Mouse (Mus musculus) adipocyte (in vitro differentiated cells): Measurements from ENCODE around the gene Fgl2.
"Not testable (repeated sequence)": the region's sequence is repeated elsewhere in the genome, so short reads cannot be mapped to it uniquely, and the experiment has no call there.

ENCODE experiments used
- DNase-seq: peaks from one replicate; pipeline ENCODE4 v3.0.0-alpha.2; 2016; ENCODE audit warnings: low spot score

Fgl2 gene

DNA sequence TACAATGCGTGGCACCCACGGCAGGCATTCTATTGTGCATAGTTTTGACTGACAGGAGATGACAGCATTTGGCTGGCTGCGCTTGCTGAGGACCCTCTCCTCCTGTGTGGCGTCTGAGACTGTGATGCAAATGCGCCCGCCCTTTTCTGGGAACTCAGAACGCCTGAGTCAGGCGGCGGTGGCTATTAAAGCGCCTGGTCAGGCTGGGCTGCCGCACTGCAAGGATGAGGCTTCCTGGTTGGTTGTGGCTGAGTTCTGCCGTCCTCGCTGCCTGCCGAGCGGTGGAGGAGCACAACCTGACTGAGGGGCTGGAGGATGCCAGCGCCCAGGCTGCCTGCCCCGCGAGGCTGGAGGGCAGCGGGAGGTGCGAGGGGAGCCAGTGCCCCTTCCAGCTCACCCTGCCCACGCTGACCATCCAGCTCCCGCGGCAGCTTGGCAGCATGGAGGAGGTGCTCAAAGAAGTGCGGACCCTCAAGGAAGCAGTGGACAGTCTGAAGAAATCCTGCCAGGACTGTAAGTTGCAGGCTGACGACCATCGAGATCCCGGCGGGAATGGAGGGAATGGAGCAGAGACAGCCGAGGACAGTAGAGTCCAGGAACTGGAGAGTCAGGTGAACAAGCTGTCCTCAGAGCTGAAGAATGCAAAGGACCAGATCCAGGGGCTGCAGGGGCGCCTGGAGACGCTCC is at the start of gene Fgl2:
Fgl2 (plus strand) TSS at position 150 of the 687 bp plus-strand sequence.
- no peak for DNase-seq

DNA sequence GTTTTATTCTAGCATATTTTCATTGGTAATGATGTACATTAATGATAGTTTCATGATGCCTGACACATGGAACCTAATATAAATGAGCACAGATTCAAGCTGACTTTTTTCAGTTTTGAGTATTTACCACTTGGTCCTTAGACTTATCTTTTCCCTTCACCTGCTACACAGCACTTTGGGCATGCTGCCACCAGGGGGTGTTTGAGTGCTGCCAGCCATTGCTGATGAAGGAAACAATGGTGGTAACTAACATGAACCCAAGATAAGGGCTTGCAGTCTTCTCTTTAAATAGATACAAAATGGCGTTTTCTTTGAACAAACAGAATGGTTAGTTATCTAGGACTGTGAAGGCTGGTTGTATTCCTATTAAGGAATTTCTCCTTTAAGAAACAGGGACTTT is 45.9 kb upstream of the Fgl2 start:
- DNase-seq: peak; percentile 47

DNA sequence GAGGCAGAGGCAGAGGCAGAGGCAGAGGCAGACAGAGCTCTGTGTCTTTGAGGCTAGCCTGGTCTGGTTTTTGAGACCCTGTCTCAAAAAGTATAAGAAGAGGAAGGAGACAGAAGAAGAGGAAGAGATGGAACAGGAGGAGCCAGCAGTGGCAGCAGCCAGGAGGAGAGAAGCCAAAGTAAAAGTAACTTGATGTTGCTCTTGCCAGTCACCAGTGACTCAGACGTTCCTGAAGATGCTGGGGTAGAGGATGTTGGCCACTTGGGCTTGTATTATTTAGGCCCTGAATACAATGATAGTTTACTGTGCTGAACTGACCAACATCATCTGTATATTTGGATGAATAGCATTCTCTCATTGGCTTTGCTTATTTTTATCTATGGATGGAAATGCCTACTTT is 43.9 kb upstream of the Fgl2 start:
- DNase-seq: no peak

DNA sequence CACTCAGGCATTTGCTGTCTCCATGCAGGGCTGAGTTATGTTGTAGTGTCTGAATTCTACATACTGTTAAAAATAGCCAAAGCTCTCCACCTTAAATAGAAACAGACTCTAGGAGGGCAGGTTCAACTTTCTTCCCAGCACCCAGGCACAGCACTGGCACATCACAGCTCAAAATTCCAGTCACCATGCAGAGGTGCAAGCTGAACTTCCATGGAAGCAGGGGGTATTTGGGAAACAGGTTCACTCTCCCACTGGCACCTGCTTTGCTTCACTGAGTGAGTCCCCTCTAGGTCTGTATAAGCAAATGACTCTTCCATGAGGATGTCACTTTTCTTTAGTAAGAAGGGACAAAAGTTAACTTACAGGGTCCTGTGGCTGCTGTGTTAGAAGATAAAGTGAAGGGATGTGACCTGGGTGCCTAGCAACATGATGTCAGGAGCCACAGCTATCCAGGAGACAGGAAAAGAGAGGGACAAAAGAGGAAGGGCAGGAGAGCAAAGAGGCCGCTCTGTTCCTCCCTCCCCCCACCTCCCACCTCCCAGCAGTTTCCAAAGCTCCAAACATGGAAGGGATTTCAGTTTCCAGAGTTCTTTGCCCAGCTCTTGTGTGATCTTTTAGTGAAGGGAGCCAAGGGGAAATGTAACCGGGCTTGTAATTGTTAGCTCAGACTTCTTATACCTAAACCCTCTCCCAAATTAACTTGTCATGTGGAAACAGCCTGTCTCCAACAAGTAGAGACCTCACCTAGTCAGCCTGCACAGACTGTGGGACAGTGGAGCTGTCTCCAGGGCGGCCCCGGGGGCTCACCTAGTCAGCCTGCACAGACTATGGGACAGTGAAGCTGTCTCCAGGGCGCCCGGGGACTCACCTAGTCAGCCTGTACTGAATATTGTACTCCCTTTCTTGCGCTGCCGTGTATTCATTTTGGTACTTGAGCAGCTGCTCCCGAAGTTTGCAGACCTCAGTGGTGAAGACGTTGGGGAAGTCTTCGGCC is 42.5 kb upstream of the Fgl2 start:
- DNase-seq: no peak

DNA sequence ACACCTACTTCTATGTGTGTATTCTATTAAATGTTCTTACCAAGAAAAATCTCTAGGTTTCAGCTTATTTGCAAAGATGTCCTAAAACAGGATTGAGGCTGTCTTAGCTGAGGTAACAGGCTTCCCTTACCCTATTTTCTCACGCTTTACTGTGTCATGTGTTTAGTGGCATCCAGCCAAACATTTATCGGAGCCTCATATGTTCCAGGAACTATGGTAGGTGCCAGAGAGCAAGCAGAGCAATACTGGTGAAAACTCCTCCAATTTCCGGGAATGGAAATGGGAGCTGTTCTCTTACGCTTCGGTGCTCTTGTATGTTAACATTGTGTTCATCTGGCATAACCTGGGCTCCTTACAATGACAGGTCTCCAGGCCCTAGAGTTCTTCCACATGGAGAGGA is 40.8 kb upstream of the Fgl2 start:
- DNase-seq: peak; percentile 81

DNA sequence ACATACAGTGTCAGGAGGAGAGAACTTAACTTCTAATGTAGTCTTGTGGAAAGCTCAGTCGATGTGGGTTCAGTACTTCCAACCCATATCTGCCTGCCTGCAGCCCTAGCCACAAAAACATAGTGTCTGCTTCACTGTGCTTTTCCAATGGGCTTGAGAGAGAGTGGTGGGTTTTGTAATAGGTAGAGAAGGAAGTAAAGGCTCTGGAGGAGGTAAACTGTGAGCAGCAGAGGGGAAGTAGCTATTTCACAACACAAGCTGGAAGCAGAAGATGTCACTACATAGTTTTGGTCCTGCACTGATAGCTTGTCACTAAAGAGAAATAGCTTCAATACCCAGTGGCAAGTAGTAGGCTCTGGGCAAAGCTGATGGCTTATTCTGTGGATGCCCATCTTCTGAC is 40.3 kb upstream of the Fgl2 start:
- no peak for DNase-seq

DNA sequence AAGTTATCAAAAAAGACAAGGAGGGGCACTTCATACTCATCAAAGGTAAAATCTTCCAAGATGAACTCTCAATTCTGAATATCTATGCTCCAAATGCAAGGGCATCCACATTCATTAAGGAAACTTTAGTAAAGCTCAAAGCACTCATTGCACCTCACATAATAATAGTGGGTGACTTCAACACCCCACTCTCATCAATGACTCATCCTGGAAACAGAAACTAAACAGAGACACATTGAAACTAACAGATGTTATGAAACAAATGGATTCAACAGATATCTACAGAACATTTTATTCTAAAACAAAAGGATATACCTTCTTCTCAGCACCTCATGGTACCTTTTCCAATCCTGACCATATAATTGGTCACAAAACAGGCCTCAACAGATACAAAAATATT is 30.2 kb upstream of the Fgl2 start:
- not testable (repeated sequence) for DNase-seq

DNA sequence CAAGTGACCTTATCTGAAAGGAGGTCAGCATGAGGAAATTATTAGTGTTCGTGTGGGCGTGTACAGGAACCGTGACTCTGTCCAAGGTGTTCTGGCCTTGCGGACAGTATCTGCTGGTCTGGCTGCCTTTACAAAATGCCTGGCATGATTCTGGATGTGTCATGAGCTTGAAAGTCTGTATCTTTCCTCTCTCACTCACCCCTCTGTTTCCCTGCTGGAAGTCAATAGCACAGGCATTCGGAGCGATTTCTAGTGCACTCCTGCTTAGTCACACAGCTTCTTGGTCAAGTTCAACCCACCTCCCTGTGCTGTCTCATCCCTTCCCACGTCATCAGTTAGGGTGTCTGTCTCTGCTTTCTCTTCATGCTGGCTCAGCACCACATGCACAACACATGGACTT is 24.1 kb upstream of the Fgl2 start:
- DNase-seq: peak; percentile 56

DNA sequence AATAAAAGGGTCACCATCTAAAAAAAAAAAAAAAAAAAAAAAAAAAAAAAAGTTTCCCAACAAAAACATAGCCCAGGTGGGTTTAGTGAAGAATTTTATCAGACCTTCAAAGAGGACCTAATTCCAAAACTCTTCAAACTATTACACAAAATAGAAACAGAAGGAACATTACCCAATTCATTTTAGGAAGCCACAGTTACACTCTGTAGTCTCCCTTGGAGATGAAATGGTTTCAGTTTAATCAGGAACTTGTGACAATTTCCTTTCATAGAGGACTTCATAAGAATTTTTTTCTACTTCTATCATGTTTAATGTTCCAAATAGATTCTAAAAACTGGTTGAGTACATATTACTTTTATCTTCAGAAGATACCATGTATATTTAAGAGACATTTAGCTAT is 20.8 kb upstream of the Fgl2 start:
- DNase-seq: no peak

DNA sequence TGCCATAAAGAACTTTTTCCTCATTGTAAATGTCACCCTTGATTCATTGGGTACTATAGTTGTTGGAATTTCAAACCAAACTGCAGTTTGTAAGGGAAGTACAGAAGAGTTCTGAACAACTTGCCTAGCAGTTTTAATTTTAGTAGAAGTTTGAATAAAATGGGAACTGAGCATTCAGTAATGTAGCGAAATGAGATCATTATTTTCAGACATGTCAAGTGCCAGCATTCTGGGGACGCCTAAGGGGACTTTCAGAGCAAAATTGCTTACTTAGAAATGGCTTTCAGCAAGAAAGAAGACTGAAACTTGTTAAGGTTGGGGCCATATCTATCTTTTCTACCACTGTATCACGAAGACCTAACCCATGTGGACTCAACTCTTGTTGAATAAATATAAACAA is 13.8 kb upstream of the Fgl2 start:
- DNase-seq: no peak

DNA sequence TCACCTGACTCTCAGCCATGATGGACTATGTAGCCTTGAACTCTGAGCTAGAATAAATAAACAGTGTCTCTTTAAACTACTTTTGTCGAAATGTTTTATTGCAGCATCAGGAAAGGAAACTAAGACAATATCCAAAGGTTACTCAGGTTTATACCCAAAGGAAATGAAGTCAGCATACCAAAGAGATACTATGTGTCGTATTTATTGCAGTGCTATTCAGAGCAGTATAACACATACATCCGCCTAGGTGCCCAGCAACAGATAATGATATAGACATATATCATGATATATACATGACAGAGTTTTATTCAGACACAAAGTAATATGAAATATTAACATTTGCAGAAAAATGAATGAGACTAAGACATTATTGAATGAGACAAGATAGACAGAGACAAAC is 9.1 kb upstream of the Fgl2 start:
- no peak for DNase-seq

DNA sequence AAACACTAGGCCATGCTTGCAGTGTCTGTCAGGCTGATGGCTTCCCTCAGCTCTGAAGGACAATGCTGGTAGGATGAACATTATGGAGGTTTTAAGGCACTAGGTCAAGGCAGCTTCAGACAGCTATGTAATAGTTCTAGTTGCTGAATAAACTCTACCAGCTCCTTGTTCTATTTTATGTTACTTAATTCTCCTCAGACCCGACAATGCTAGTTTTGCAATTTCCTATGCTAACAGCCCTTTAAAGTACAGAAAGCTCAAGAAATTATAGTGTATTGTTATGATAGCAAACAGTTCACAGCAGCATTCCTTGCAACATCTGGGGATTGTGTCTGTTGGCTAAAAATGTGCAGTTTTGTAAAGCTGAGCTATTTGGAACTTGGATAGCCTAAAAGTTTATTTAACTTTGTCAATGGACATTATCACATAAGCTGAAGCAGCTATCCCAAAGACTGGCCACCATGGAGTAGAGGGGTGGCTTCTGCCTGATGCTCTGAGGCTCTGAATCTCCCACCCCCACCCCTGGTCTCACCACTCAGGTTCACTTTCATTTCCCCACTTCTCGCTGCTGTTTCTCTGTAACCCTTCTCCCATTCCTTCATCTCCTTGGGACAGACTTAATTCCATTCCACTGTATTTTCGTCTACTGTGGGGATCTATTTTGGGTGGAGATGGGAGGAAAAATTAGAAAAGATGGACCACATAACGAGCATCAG is 5.9 kb upstream of the Fgl2 start:
- peak; percentile 49 for DNase-seq

DNA sequence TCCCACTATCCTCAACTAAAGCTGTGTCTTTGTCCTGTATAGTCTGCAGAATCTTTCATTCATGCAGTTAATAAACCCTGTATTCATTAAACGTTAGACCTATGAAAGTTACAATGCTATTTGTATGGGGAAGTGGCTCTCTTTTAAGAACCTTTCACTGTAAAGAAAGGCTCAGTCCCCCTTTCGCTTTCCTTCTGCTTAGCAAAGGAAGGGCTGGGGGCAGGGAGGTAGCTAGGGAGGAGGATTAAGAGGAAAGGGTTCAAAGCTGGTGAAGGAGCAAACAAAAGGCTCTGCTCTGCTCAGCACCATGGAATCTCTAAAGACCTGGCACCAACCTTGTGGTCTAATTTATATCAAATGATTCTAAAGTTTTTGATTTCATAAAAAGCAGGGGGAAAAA is 4.9 kb upstream of the Fgl2 start:
- DNase-seq: no peak

DNA sequence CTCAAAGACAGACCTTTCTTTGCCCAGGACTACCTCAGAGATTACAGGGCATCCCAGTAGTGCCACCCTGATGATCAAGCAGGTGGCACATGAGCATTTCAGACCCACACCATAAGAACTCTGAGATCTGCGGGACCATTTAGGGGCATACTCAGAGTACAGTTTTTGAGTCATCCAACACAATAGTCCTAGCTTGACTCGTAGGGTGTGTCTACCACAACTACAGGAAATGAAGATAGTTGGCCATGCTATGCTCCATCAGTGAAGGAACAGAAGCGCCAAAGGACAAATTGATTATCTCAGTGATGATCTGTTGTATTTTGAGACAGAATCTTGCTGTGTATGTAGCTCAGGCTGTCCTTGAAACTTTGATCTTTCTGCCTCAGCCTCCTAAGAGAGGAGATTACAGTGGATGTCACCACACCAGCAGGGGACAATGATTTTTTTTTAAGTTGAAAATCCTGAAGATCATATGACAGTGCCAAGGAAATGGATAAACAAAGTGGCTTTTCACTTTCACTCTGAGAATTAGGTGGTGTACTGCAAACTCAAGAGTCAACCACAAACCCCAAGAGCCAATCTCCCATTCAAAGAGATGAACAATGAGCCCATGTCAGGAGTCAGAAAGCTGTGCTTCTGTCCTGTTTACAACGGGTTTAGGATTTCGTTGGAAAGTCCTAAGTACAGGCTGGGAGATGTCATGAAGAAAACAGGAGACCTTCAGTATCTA is 2.1 kb upstream of the Fgl2 start:
- DNase-seq: no peak

DNA sequence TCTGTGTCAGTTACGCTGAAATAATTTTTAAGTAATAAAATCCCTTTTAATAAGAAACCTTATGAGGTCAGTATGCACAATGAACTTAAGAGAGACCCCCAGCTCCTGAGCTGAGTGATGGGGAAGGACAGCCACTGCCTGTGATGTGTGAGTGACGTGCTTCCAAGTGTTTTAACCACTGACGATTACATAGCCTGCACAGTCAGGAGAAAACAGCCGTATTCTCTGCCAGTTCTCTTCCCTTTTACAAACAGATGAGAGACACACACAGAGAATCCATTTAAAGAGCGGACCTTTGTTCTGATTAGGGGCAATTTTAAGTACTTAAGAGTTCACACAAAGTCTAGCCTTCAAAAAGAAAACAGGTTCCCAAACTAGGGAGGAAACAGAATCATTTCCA is 522 bp upstream of the Fgl2 start:
- no peak for DNase-seq

DNA sequence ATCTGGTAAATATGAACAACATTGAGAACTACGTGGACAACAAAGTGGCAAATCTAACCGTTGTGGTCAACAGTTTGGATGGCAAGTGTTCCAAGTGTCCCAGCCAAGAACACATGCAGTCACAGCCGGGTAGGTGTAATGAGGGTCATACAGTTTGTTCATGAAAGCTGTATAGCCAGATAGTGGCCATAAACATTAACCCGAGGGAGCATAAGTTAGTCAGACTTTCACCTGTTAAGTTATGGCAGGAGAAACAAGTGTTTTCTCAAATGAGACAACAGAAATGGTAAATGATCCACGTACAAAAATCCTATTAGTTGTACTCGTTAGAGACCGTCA is 707 bp downstream of the Fgl2 start:
- no peak for DNase-seq

DNA sequence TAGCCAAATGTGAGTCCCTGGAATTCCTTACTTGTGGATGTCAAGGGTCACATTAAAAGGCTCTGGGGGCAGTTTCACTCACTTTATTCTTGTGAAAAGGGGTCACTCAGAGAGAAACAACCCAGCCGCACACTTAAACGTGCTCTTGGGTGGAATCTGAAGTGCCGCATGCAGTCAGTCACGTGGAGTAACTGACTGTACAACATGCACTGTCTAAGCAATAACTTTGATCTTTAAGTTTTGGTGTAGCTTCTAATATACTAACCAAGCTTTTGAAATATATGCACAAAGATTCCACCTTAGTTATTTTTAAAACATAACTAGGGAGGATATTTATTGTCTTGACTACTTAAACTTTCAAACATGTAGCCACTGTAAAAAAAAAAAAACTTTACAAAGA is 4.5 kb downstream of the Fgl2 start:
- no peak for DNase-seq

DNA sequence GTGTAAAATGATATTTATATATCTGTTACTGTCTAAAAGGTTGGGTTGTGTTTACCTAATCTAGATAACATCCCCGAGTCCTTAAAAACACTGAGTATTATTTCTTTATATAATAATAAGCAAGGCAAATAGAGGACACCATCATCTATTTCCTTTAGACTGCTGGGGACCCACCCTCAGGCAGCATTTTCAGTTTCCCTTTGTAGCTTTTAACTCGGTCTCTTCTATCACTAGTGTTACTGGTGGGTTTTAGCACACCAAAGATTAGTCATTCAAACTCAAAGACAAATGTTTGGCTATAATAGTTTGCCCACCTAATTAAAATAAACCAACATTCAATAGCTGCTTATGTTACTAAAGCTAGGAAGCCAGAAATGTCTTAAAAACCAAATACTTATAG is 6.0 kb downstream of the Fgl2 start:
- no peak for DNase-seq

DNA sequence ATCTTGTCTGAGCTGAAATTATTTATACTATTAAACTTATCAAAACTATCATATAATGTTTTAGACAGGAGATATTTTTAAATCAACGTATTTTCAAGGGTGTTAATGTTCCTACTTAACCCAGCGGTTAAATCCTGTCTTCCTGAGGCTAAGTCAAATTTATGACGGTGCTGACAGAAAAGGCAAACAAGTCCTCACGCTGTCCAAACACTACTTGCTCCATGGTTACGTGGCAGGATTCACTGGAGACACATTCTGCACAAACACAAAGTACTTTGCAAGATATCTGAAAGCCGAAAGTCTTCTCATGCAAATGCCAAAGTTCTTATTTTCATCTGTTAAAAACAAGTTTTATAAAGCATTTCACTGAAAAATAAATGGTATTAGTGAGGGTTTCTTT is 9.5 kb downstream of the Fgl2 start:
- DNase-seq: peak; percentile 64

DNA sequence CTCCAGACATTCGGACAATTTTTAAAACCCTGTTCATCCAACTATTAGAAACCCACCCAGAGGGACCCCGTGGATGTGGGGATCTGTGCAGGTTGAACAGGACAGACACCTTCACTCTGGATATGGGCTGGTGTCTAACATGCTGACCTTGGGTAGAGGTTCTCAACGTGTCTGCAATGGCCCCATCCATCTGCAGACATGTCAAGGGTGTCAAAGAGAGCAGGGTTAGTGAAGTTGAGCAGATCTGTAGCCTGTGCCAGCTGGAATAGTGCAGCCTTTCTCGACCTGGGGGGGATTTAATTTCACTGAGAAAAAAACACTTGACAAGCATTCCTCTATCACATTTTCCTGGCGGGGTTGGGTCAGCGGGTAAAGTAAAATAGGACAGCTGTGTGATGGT is 10.2 kb downstream of the Fgl2 start:
- DNase-seq: no peak

DNA sequence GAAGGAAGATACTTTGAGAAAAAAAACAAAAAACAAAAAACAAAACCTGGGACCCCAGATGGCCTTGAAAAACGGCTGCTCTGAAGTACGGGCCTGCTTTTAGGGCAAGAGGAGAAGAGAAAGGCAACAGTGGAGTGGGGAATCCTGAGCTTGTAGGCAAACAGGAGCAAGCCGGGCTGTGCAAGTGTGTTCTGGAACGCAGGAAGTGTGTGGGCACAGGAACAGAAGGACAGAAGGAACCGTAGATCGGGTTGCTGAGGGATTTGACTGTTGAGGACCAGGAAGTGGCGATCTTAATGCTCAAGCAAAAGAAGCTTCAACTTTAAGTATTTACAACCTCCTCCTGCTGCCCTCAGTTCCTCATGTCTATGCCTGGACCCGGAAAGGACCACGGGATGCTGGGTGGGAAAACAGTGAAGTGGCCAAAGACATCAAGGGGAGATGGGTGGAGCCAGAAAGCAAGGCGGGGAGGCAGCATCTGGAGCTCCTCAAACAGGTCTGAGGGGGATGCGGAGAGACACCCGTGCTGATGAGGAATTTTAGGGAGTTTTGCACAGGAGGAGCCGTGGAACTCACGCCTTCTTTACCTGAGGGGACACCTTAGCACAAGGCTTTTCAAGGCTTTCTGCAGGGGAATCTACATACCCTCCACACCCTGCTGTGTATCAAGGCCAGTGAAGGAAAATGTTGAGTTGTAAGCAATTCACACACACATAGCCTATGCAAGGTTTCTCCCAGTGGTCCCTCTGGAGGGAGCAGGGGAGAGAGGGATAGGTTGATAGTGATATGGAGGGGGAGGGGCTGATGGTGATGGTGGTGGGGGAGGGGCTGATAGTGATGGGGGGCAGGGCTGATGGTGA is 11.2 kb downstream of the Fgl2 start:
- DNase-seq: no peak
